Mouse (Mus musculus) left cerebral cortex, postnatal 14 days (tissue): ENCODE measurements around the gene Pigp. TPM values are rescaled to one million over a fixed set of nuclear protein-coding genes. Genes with fewer than 3 reads are reported as not detected.

Experiments used
- DNase-seq, 2 experiments: peaks; one replicate each; pipeline ENCODE4 v3.0.0; 2021 to 2022; ENCODE audit warnings: low spot score in 2 of 2, mixed read lengths in 1 of 2
- intact Hi-C: fragments of 180-260 bp; cut with DNase I; formaldehyde crosslinking; loops from one replicate; pipeline ENCODE4 v1.15.1; 2025
- total RNA-seq, 2 experiments: library from RNA; stranded (reverse); gene quantifications; 2 replicates each; pipeline ENCODE4 v1.2.3; 2021

Gene Pigp
- total RNA-seq, 2 experiments from 2014 or later = 42.0 to 44.8 TPM

- DNase-seq = no peak
- intact Hi-C loops = no loop called here
These were observed 43.6 kb downstream of the Pigp start, which contains the start of gene Ripply3 for GRCm38 (mm10) chr16:94327781-94328711. Gene Ripply3, plus strand, starts transcription at chr16:94328420.

- intact Hi-C loops = no loop called here
- no peak for DNase-seq
These were observed 45.6 kb downstream of the Pigp start for GRCm38 (mm10) chr16:94326008-94326407.

GRCm38 (mm10) chr16:94323681-94324080 lies 48.0 kb downstream of the Pigp start:
- no peak for DNase-seq

GRCm38 (mm10) chr16:94320223-94320622 lies 51.4 kb downstream of the Pigp start:
- no peak for DNase-seq
- intact Hi-C loops = no loop called here

More at GRCm38 (mm10) chr16:94323681-94324080, 48.0 kb downstream of the Pigp start:
- intact Hi-C loops = no loop called here

- no peak for DNase-seq
- intact Hi-C loops = no loop called here
These were observed 53.9 kb downstream of the Pigp start for GRCm38 (mm10) chr16:94317752-94318151.

- intact Hi-C loops = no loop called here
- DNase-seq = no peak
These were observed 56.4 kb downstream of the Pigp start for GRCm38 (mm10) chr16:94315215-94315614.

- intact Hi-C loops = no loop called here
- no peak for DNase-seq
These were observed 57.0 kb downstream of the Pigp start for GRCm38 (mm10) chr16:94314626-94315025.

- DNase-seq = peak; percentile 98
- intact Hi-C loops = loop anchor here (1.0 kb wide), 2 partner anchors 44 to 57 kb away; partner anchors contain the start of gene Ttc3
These were observed 58.2 kb downstream of the Pigp start, which contains the start of gene Hlcs for GRCm38 (mm10) chr16:94313229-94314030. Gene Hlcs, minus strand, starts transcription at chr16:94313571.

- intact Hi-C loops = loop anchor here (1.0 kb wide), 2 partner anchors 43 to 58 kb away; partner anchors contain the start of gene Ttc3
- DNase-seq = peak; percentile 88 to 93
These were observed 58.9 kb downstream of the Pigp start for GRCm38 (mm10) chr16:94312663-94313228.

GRCm38 (mm10) chr16:94311931-94312330 lies 59.7 kb downstream of the Pigp start:
- intact Hi-C loops = no loop called here
- no peak for DNase-seq

GRCm38 (mm10) chr16:94311416-94311815 lies 60.2 kb downstream of the Pigp start:
- intact Hi-C loops = no loop called here
- DNase-seq = no peak

GRCm38 (mm10) chr16:94309025-94309424 lies 62.6 kb downstream of the Pigp start:
- intact Hi-C loops = no loop called here
- DNase-seq = no peak

Other genes with a start within 250 kb of the Pigp start
- gene Hlcs, start 58.3 kb downstream of the Pigp start, total RNA-seq = 10 to 100 TPM; 14.0 to 15.8 TPM
- under 1 TPM; 0.21 to 0.22 TPM for gene Ripply3, start 43.4 kb downstream of the Pigp start, total RNA-seq
- gene Ttc3, start 1.2 kb downstream of the Pigp start, total RNA-seq = 100 to 1,000 TPM; 802 to 810 TPM
- gene Vps26c, start 155.0 kb upstream of the Pigp start, total RNA-seq = 10 to 100 TPM; 28.4 to 31.0 TPM
- 10 to 100 TPM; 87.3 to 91.2 TPM for gene Dyrk1a, start 198.2 kb upstream of the Pigp start, total RNA-seq